8 mouse cellular contexts compared by ENCODE assay signal in the genomic region with DNA sequence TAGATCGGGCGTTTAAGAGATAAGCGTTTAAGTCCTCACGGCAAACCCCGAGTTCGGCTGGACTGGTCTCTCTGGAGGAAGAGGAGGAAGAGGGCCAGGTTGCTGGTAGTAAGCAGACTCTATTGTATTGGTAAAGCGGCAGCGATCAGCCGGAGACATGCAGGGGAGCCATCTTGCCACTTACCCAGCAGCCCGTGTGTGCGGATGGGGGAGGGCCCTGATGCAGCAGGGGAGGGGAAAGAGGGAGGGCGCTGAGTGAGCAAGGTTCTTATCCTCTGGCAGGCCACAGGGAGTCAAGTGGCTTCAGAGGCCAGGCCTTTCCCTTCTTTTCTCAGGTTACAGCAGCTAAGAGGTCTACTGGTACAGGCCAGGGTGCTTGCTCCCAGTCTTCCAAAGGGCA. TPM values are rescaled to one million over a fixed set of nuclear protein-coding genes. Genes with fewer than 3 reads are reported as not detected.
A peak's percentile ranks its signal among the peaks of the same experiment; 100 is the strongest.
DNase-seq lines count a peak whose midpoint lies in the region; ATAC-seq lines count a peak whose summit lies in the region.

No protein-coding gene starts in this region.

- no peaks in the 10 kb centered on the region for H3K27me3 ChIP-seq in embryonic facial prominence, embryonic 13.5 days
- H3K27me3 ChIP-seq in limb, embryonic 13.5 days: no peaks in the 10 kb centered on the region
- no peaks in the 10 kb centered on the region for H3K27me3 ChIP-seq in midbrain, embryonic 15.5 days (replicated peaks)

- peaks cover 42% of the 10 kb centered on the region for H3K4me1 ChIP-seq in embryonic facial prominence, embryonic 13.5 days
- H3K4me1 ChIP-seq in limb, embryonic 13.5 days: peaks cover 35% of the 10 kb centered on the region
- peaks cover 47% of the 10 kb centered on the region for H3K4me1 ChIP-seq in midbrain, embryonic 15.5 days

- ATAC-seq in embryonic facial prominence, embryonic 13.5 days (ENCODE audit: insufficient number of reproducible peaks, insufficient read depth, low FRiP score, low TSS enrichment, low read depth): peak; percentile 87
- peak; percentile 88 for ATAC-seq in limb, embryonic 13.5 days (ENCODE audit: low FRiP score, low read depth)
- peak; percentile 89 for ATAC-seq in midbrain, embryonic 15.5 days (replicated peaks)

- peak overlapping the region; percentile 83 for H3K27ac ChIP-seq in embryonic facial prominence, embryonic 13.5 days
- peak overlapping the region; percentile 67; the same call in 1 of the 2 replicates for H3K27ac ChIP-seq in limb, embryonic 13.5 days
- H3K27ac ChIP-seq in midbrain, embryonic 15.5 days: peak overlapping the region; percentile 87

- peak; percentile 88 for DNase-seq in A20 (ENCODE audit: low read depth, low spot score)
- peak; percentile 45 to 79 for DNase-seq in adrenal gland, postnatal 4 days (ENCODE audit: low spot score in 2 of 2)
- DNase-seq in heart, adult 8-10 months (ENCODE audit: low spot score): peak; percentile 85
- DNase-seq in kidney, adult 8-10 months: peak; percentile 91 to 93
- peak; percentile 69 to 72 for DNase-seq in spleen, adult 18-20 months

- H3K9ac ChIP-seq in embryonic facial prominence, embryonic 13.5 days: peak overlapping the region; percentile 89
- H3K9ac ChIP-seq in limb, embryonic 13.5 days: peak overlapping the region; percentile 88
- H3K9ac ChIP-seq in midbrain, embryonic 15.5 days: peak overlapping the region; percentile 76

- peak overlapping the region; percentile 75 for H3K4me3 ChIP-seq in embryonic facial prominence, embryonic 13.5 days
- H3K4me3 ChIP-seq in limb, embryonic 13.5 days: peak overlapping the region; percentile 69
- peak overlapping the region; percentile 66 for H3K4me3 ChIP-seq in midbrain, embryonic 15.5 days

- H3K9me3 ChIP-seq in embryonic facial prominence, embryonic 13.5 days: no peaks in the 10 kb centered on the region
- no peaks in the 10 kb centered on the region for H3K9me3 ChIP-seq in limb, embryonic 13.5 days
- H3K9me3 ChIP-seq in midbrain, embryonic 15.5 days: no peaks in the 10 kb centered on the region

- peak overlapping the region; percentile 92 for H3K4me2 ChIP-seq in embryonic facial prominence, embryonic 13.5 days
- H3K4me2 ChIP-seq in limb, embryonic 13.5 days (replicated peaks): peak overlapping the region; percentile 79
- peak overlapping the region; percentile 88 for H3K4me2 ChIP-seq in midbrain, embryonic 15.5 days

- WGBS in embryonic facial prominence, embryonic 13.5 days: under 1% methylated on average over 12 of the region's 12 CpGs
- WGBS in limb, embryonic 13.5 days: 0% methylated on average over 12 of the region's 12 CpGs
- 0% methylated on average over 12 of the region's 12 CpGs for WGBS in midbrain, embryonic 15.5 days

- H3K36me3 ChIP-seq in embryonic facial prominence, embryonic 13.5 days: peaks cover 62% of the 10 kb centered on the region
- peaks cover 77% of the 10 kb centered on the region for H3K36me3 ChIP-seq in limb, embryonic 13.5 days
- H3K36me3 ChIP-seq in midbrain, embryonic 15.5 days (replicated peaks): peaks cover 31% of the 10 kb centered on the region; the same call in 1 of the 2 replicates

RNA-seq across cellular contexts. Expression of gene Cdh24, which starts 12.3 kb away (rescaled TPM):
- total RNA-seq in adrenal gland, postnatal 4 days (2021): 1 to 10 TPM; 4.0 to 5.2 TPM
- 6.8 and 7.9 TPM in 2 replicates for polyA plus RNA-seq in embryonic facial prominence, embryonic 13.5 days (2015; fragmentation: Nextera tagmentation; extraction: Ambion mirVana)
- total RNA-seq in heart, adult 8-10 months (2022): under 1 TPM; 0.08 to 0.57 (median 0.12) TPM
- polyA plus RNA-seq in limb, embryonic 13.5 days (2015; fragmentation: Nextera tagmentation; extraction: Ambion mirVana): 6.7 and 8.2 TPM in 2 replicates
- polyA plus RNA-seq in midbrain, embryonic 15.5 days (2015; fragmentation: Nextera tagmentation; extraction: Ambion mirVana): 14.1 and 15.5 TPM in 2 replicates

RNA-seq across cellular contexts. Expression of gene Gm17606, which starts 12.7 kb away (rescaled TPM):
- total RNA-seq in adrenal gland, postnatal 4 days (2021): not detected
- not detected in 2 replicates for polyA plus RNA-seq in embryonic facial prominence, embryonic 13.5 days (2015; fragmentation: Nextera tagmentation; extraction: Ambion mirVana)
- not detected for total RNA-seq in heart, adult 8-10 months (2022)
- polyA plus RNA-seq in limb, embryonic 13.5 days (2015; fragmentation: Nextera tagmentation; extraction: Ambion mirVana): not detected in 2 replicates
- not detected in 2 replicates for polyA plus RNA-seq in midbrain, embryonic 15.5 days (2015; fragmentation: Nextera tagmentation; extraction: Ambion mirVana)

RNA-seq across cellular contexts. Expression of gene Psmb11, which starts 32.3 kb away (rescaled TPM):
- total RNA-seq in adrenal gland, postnatal 4 days (2021): not detected
- polyA plus RNA-seq in embryonic facial prominence, embryonic 13.5 days (2015; fragmentation: Nextera tagmentation; extraction: Ambion mirVana): 0.06 TPM in 1 of 2 replicates, not detected in the other
- not detected for total RNA-seq in heart, adult 8-10 months (2022)
- 0.11 TPM in 1 of 2 replicates, not detected in the other for polyA plus RNA-seq in limb, embryonic 13.5 days (2015; fragmentation: Nextera tagmentation; extraction: Ambion mirVana)
- not detected in 2 replicates for polyA plus RNA-seq in midbrain, embryonic 15.5 days (2015; fragmentation: Nextera tagmentation; extraction: Ambion mirVana)

RNA-seq across cellular contexts. Expression of gene 1700123O20Rik, which starts 32.5 kb away (rescaled TPM):
- 10 to 100 TPM; 38.2 to 43.0 TPM for total RNA-seq in adrenal gland, postnatal 4 days (2021)
- 89.2 and 103 TPM in 2 replicates for polyA plus RNA-seq in embryonic facial prominence, embryonic 13.5 days (2015; fragmentation: Nextera tagmentation; extraction: Ambion mirVana)
- total RNA-seq in heart, adult 8-10 months (2022): 10 to 100 TPM; 12.9 to 15.3 (median 13.3) TPM
- 96.6 and 98.0 TPM in 2 replicates for polyA plus RNA-seq in limb, embryonic 13.5 days (2015; fragmentation: Nextera tagmentation; extraction: Ambion mirVana)
- polyA plus RNA-seq in midbrain, embryonic 15.5 days (2015; fragmentation: Nextera tagmentation; extraction: Ambion mirVana): 65.5 and 65.6 TPM in 2 replicates

RNA-seq across cellular contexts. Expression of gene Acin1, which starts 33.2 kb away (rescaled TPM):
- 100 to 1,000 TPM; 252 to 273 TPM for total RNA-seq in adrenal gland, postnatal 4 days (2021)
- polyA plus RNA-seq in embryonic facial prominence, embryonic 13.5 days (2015; fragmentation: Nextera tagmentation; extraction: Ambion mirVana): 169 and 173 TPM in 2 replicates
- total RNA-seq in heart, adult 8-10 months (2022): 10 to 100 TPM; 63.8 to 81.1 (median 74.3) TPM
- 166 and 167 TPM in 2 replicates for polyA plus RNA-seq in limb, embryonic 13.5 days (2015; fragmentation: Nextera tagmentation; extraction: Ambion mirVana)
- polyA plus RNA-seq in midbrain, embryonic 15.5 days (2015; fragmentation: Nextera tagmentation; extraction: Ambion mirVana): 145 TPM in 2 replicates

Comparison
In these comparisons a context has a peak if more than half of its experiments do, and no peak if none do; other contexts are left out.
1. Peak in every context shown above with its lines: DNase-seq, ATAC-seq, H3K4me3 ChIP-seq and H3K27ac ChIP-seq.